Mouse (Mus musculus): Measurements from ENCODE around the gene Atp11c.

Atp11c gene

DNA sequence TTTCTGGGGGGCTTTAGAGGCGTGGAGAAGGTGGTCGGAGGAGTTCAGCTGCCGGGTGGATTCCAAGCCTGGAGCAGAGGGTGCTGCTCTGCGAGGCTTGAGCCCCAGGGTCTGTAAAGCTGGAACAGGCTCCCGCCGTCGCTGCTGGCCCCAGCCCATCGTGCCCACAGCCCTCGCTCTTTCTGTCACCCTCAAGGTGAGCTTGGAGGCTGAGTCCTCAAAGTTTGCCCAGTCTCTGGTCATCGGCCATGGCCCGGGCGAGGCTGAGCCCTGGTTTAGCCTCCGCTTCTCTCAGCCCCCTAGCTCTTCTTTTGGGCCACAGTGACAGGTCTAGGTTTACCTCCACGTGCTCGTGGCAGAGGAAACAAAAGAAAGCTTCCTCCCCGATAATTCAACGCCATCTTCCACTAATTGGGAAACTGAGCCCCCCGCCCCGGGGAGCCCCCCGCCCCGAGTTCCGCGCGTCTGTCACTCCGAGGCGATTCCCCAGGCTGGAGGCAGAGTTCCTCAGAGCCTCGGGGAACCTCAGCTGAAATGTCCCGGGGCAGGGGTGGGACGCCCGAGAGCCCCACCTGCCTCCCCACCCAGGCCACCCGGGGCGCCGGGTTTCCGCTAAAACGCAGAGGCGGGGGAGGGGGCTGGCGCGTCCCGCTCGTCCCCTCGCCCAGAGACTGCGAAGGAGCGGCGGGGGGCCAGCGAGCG is 189.3 kb downstream of the Atp11c start:
- intact Hi-C loops (cut with DNase I) = no loop called here

DNA sequence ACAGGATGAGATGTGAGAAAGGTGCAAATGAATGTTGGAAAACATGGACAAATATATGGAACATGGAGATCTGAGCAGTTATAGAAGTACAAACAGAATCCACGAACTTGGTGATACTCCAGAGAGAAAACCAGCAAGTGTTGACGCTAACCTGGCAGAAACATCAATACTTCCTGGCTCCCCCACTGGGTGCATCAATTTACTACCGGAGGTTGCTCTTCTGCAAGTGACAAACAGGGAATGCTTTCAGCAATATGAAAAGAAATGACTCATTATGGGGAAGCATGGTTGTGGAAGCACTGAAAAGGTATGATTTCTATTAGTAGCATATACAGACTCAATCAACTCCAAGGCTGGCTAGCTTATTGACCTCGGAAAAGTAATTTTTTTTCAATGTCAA is 198.2 kb downstream of the Atp11c start:
- intact Hi-C loops (cut with DNase I) = loop anchor here (10.0 kb wide), 1 partner anchor 109 kb away; no protein-coding TSS in a partner anchor

DNA sequence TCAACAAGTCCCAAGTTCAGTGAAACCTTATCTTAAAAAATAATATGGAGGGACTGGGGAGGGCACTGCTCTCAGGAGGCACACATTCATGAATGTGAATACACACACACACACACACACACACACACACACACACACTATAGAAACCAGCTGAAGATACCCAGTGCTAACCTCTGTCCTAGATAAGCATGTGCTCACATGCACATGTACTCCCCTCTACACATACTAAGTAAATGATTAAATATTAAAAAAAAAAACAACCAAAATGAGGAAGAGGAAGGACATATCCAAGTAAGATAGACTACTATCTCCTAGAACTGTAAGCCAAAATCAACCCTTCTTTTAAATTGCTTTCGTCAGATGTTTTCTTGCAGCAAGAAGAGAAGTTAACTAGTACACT is 205.6 kb downstream of the Atp11c start:
- intact Hi-C loops (cut with DNase I) = no loop called here

DNA sequence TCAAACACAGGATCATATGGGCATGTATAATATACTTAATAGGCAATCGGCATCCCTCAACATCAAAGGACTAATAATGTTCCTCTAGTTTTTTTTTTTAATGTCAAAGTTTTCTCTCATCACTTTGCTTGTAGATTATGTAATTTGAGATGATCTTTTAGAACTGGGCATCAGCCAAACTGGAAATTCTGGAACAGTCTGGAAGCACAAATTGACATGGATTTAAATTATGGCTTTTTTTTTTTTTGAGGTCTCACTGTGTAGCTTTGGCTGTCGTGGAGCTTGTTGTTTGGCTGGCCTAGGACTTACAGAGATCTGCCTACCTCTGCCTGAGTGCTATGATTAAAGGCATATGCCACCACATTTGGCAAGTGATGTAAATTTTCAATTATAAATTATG is 210.8 kb downstream of the Atp11c start:
- intact Hi-C loops (cut with DNase I) = no loop called here

DNA sequence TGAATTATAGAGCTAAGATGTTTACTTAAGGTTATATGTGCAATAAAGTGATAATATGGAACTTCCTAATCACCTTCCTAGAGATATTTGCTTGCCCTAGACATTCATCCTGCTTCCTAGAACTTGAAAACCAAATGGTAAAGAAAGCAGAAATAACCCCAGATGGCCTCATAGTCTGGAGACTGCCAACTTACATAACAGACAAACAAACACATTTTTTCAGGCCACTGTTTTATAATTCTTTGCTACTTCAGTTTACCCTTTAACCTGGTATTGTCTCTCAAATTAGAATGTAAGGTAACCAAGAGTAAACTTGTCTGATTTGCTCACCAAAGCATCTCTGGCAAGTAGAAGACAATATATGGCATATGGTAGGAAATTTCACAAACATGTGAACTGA is 212.1 kb downstream of the Atp11c start:
- intact Hi-C loops (cut with DNase I) = no loop called here

DNA sequence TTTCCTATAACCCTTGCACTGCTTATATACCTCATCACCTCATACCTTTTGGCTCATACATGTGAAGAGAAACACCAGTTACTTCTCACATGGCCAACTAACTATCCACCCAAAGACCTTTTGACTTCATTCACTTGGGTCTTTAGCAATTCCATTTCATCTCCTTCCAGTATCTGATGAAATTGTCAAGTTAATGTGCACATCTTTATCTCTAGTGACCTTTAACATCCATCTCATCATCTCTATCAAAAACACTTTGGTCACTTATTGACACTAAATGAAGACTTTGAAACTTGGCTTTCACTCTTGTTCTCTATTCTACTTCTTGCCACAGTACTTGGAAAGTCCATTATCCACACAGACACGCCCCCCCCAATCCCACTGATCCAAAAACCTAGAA is 243.8 kb downstream of the Atp11c start:
- intact Hi-C loops (cut with DNase I) = no loop called here

DNA sequence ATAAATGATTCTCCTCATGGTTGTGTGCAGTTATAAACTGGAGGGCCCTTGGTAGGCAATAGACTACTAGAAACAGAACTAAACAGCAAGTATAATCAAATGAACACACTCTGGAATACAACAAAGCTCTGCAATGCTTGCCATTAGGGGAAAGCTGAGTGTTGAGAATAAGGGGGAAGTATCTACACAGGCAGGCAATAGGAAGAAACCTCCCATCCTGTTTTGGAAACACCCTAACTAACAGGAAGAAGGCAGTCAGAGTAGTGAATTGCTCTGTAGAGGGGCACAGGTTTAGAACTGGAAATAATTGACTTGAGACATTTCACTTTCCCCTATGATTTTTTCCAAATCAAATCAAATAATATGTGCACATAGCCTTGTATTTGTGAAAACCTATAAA is 247.1 kb downstream of the Atp11c start:
- intact Hi-C loops (cut with DNase I) = no loop called here

DNA sequence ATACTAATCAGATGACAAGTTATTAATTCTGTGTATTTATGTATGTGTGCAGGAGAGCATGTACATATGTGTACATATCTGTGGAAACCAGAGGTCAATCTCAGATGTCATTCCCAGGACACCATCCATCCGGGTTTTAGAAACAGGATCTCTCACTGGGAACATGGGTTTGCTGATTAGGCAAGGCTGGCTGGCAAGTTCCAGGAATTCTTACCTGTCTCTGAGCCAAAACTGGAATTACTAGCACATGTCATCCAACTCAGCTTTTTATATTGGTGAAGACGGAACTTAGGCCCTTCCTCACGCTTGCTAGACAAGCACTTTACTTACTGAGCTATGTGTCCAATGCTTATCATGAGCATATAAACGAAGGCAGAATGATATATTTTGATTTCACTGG is 247.5 kb downstream of the Atp11c start:
- intact Hi-C loops (cut with DNase I) = no loop called here

DNA sequence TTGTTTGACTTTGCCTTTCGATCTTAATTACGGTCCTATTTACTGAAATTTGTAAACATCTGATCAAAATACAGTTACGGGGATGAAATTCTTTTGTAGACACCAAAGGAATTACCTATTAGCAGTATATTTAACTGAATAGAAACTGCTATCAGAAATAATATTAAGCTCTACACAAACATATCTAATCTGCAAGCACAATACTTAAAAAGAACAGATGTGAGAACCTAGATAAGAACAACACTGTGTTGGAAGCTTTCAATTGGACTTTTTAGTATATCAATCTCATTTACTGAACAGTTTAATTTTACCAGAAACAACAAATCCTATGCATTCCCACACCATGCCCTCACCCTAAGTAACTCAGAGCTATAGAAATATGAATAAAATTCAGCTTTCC is 262.8 kb downstream of the Atp11c start:
- intact Hi-C loops (cut with DNase I) = no loop called here

DNA sequence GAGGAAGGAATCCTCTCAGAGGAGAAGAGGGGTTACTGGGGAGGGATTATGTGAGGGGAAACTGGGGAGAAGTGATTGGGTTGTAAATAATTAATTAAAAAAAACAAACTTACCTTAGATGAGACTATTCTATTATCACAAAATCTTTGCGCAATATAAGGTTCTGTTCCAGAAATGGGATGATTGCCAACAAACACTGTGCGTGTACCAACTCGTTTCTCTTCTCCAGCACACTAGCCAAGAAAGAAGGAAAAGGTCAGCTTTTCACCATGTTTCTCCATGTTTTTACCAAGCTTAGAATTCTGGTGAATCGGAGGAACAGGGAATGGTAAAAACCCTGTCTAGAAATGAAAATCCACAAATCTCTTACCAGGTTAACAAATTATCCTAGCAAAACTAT is 271.2 kb downstream of the Atp11c start:
- intact Hi-C loops (cut with DNase I) = no loop called here

DNA sequence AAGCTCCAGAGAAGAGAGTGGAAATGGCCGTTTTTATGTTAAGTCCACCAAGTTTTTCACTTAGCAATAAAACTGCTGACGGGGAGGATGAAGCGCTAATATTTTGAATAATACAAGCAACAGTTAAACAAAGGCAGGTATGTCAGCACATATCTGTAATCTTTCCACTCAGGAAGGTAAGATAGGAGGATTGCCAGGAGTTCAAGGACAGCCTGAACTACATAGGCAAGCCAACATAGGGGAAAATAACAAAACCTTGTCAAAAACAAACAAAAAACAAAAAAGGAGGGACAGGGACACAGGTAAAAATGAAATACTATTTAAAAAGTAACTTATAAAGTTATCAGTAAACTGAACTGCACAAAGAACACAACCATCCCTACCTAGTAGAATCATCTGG is 274.8 kb downstream of the Atp11c start:
- intact Hi-C loops (cut with DNase I) = no loop called here

DNA sequence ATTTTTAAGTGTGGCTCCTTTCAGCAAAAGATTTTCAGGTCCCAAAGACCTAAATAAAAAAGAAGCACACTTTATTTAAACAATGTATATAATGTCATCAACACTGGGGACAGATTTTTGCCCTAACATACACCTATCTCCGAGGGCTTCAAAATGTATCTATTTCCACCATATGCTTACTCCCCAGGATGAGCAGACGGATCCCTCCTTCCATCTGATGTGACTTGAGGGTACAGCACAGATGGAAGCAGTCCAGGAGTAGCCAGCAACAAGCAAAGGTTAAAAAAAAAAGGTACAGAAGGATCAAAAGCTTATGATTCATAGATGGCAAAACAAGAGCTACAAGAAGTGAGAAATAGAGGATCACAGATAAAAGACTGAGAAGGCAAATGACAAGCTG is 300.2 kb downstream of the Atp11c start:
- intact Hi-C loops (cut with DNase I) = no loop called here

DNA sequence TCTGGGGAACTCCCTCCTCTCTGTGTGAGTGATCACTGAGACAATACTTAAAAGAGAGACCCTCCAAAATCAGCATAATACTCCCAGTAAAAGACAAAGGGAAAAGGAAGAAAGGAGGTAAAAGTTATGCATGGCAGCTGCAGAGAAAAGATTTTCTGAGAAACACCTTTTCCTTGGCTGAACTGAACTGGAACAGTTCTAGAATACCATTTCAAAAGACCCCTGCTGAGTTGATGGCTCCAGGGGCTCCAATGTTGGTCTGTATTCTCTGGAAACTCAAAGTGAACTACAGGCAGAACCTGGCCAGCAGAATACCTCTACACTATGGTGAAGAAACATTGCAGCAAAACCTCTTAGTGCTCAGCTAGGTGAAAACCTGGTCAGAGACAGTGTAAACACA is 337.2 kb downstream of the Atp11c start:
- intact Hi-C loops (cut with DNase I) = no loop called here

DNA sequence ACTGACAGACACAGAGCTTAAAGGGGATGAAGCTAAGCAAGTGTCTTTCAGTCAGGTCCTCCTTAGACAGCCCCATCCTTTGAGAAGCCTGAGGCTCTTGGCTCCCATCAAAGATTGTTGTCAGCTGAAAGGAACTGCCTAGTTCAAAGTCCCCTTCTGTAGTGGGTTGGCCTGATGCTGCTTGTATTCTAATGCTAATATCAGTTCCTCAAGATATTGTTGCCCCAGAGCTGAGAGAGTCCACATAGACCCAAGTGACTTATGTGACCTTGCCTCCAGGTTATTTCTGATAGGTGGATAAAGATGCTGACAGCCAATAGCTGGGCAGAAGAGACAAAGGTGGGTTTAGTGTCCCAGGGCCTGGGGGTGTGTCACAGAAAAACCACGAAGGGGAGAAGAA is 404.8 kb downstream of the Atp11c start:
- intact Hi-C loops (cut with DNase I) = no loop called here

DNA sequence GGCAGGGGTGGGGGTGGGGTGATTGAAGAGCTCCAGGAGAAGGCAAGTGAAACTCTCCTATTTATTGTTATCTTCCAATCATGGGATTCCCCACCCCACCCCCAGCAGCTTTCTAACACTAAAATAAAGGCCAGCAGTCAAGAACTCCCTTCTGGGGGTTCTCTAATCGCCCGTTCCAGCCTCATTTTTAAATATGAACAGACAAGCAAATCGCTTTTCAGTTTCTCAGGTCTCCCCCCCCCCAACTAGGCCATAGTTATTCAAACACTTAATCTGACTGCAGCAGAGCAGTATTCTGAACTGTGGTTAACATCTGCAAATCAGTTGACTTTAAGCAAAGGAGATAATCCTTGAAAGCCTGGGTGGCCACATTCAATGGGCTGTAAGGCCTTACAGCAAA is 409.9 kb downstream of the Atp11c start:
- intact Hi-C loops (cut with DNase I) = no loop called here

DNA sequence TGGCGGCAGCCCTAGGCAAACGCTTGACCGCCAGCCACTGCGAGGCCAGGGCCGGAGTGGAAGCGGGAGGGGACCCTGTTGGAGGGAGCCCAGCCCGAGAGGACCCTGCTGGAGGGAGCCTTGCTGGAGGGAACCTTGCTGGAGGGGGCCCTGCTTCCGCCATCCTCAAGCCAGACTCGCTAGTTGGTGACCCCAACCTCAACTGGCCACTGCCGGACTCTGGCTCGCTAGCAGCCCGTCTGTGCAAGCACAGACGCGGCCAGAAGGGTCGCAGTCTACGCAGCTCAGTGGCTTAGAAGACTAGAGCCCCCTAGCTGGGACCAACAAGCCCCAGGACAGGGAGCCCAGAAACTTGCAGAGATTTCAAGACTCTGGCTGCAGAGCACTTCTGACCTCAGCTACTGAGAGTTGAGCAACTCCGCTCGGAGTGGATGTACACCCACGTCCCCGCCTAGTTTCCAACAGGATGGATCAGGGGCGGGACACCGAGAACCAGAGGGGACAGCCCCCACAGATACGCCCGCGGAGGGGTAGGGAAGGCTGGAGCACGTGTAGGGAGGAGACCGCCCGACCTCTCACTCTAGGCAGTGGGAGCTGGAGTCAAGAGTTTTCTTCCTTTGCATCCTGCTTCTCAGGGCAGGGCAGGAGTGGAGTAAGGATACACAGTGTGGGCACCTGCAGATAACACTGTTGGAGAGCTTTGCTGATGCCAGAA is 413.6 kb downstream of the Atp11c start, which contains the start of gene Mcf2:
Gene Mcf2, minus strand, starts transcription at position 346 of the 715 bp plus-strand sequence.
- intact Hi-C loops (cut with DNase I) = no loop called here

DNA sequence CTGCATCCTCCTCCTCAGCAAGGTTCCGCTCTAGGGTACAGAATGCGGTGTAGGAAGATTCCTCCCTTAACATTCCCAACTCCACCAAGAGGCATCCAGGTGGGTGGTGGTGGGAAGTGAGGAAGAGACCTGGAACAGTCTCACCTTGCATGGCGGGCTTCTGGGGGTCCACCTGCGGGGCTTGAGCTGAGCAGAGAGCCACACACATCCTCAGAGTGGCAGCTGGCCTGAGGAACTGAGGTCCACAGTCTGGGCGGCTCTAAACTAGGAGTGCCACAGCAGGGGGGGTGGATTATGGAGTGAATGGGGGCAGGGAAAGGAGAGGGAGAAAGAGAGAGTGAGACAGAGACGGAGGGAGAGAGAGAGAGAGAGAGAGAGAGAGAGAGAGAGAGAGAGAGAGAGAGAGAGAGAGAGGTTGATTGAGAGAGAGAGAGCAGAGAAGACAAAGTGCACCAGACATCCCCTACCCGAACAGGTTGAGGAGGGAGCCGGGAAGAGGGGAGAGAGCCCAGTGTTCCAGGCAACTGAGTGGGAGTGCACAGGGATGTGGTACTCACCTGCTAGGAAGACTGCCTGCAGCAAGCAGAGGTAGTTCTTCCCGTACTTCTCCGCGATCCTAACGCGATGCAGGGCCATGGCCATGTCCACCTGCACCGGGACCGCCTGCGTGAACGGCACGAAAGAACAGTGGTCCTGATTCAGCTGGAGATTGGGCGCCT is 414.3 kb downstream of the Atp11c start:
- intact Hi-C loops (cut with DNase I) = no loop called here

Small RNA genes within 50 kb of the gene (microRNA-seq; reads per million reads assigned to microRNA genes)
- gene Mir505 = 17.1 to 28.5 reads per million in 2 experiments
